Mouse (Mus musculus): Measurements from ENCODE around the gene Prom2.
A peak's percentile ranks its signal among the peaks of the same experiment; 100 is the strongest.

Gene Prom2

DNA sequence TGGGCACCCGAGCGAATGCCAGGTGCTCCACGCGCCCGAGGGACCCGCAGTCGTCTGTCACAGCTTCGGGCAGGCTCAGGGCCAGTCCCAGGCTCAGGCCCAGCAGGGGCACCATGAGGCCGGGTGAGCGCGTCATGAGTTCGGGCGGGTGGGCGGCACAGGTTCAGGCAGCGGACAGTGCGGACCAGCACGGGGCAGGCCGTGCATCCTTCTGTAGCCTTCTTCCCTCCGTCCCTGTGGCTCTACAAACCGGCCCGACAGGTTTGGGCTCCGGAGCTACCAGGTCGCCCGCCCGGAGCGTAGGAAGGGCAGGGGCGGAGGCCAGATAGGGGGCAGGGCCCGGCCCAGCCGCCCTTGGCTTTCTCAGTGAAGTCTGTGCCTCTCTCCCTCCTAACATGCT is at the start of gene Prom2:
Gene Prom2 (minus strand): TSS at position 283 of the 400 bp plus-strand sequence.
- Histone ChIP-seq H3K27me3 (ENCODE audit: insufficient read depth, low read length) (peaks cover 79% of the 10 kb centered on the region), H3K36me3 (ENCODE audit: insufficient read depth, low read length) (no peaks in the 10 kb centered on the region), H3K4me1 (replicated peaks; ENCODE audit: low read depth, low read length) (peaks cover 18% of the 10 kb centered on the region), H3K4me3 (replicated peaks; ENCODE audit: low read length) (peak within 1 kb of the TSS; percentile 75), H3K9me3 (ENCODE audit: low read length) (no peaks in the 10 kb centered on the region)
- TF ChIP-seq CTCF (conservative IDR thresholded peaks at IDR 0.05; ENCODE audit: low read length) (no peak), POU5F1 (IDR thresholded peaks at IDR 0.05; ENCODE audit: borderline replicate concordance, low read length) (no peak), NANOG (IDR thresholded peaks at IDR 0.05; ENCODE audit: borderline replicate concordance, low read length) (no peak)

DNA sequence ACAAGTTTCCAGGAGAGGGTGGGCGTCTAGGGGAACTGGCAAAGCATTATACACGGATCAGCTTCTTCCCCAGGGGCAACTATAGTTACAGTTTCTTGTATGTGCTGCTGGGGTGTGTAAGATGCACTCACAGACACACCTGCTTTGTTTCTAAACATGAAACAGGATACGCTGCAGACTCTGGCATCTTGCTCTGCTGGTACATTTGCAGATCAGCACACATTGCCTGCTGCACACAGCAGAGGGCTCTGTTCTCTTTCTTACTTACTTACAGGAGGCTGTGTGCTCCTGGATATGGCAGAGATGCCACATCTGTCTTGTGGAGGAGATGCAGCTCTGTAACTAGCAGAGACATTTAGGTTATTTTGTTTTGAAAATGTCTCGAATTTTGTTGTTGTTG is 49.6 kb upstream of the Prom2 start:
- Histone ChIP-seq H3K27me3 (ENCODE audit: insufficient read depth, low read length) (no peaks in the 10 kb centered on the region), H3K36me3 (ENCODE audit: insufficient read depth, low read length) (peaks cover 52% of the 10 kb centered on the region), H3K4me1 (replicated peaks; ENCODE audit: low read depth, low read length) (peaks cover 46% of the 10 kb centered on the region), H3K9me3 (ENCODE audit: low read length) (no peaks in the 10 kb centered on the region), H3K4me3 (replicated peaks; ENCODE audit: low read length) (peak overlapping the region; percentile 97)
- TF ChIP-seq CTCF (conservative IDR thresholded peaks at IDR 0.05; ENCODE audit: low read length) (no peak; the same call in 1 of the 2 replicates), NANOG (IDR thresholded peaks at IDR 0.05; ENCODE audit: borderline replicate concordance, low read length) (no peak), POU5F1 (IDR thresholded peaks at IDR 0.05; ENCODE audit: borderline replicate concordance, low read length) (no peak)

DNA sequence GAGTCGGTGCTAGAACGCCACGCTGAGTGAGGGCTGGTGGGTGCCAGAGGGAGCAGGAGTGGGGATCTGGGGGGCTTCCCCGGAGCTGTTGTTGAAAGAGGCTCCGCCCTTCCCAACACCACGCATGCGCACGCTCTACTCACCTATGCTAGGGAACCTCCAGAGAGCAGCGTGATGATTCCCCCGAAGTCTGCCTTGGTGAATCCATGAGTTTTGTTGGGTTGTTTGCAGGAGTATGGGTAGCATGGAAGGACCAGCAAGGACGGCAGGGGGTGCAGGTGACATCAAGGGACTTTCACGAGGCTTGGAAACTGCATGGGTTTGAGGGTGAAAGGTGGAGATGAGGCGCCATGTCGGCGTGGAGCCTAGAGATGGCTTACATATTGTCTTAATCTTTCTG is 48.9 kb upstream of the Prom2 start:
- H3K36me3 ChIP-seq (ENCODE audit: insufficient read depth, low read length): peaks cover 46% of the 10 kb centered on the region
- no peak for TF ChIP-seq CTCF (conservative IDR thresholded peaks at IDR 0.05; ENCODE audit: low read length)
- TF ChIP-seq NANOG (IDR thresholded peaks at IDR 0.05; ENCODE audit: borderline replicate concordance, low read length): no peak
- TF ChIP-seq POU5F1 (IDR thresholded peaks at IDR 0.05; ENCODE audit: borderline replicate concordance, low read length): no peak
- H3K27me3 ChIP-seq (ENCODE audit: insufficient read depth, low read length): no peaks in the 10 kb centered on the region
- peak overlapping the region; percentile 97 for H3K4me3 ChIP-seq (replicated peaks; ENCODE audit: low read length)
- no peaks in the 10 kb centered on the region for H3K9me3 ChIP-seq (ENCODE audit: low read length)
- H3K4me1 ChIP-seq (replicated peaks; ENCODE audit: low read depth, low read length): peaks cover 43% of the 10 kb centered on the region

GRCm38 (mm10) chr2:127588897-127589296 is 47.6 kb upstream of the Prom2 start:
- no peaks in the 10 kb centered on the region for H3K9me3 ChIP-seq (ENCODE audit: low read length)
- TF ChIP-seq NANOG (IDR thresholded peaks at IDR 0.05; ENCODE audit: borderline replicate concordance, low read length): no peak
- no peak for TF ChIP-seq CTCF (conservative IDR thresholded peaks at IDR 0.05; ENCODE audit: low read length)
- no peak for TF ChIP-seq POU5F1 (IDR thresholded peaks at IDR 0.05; ENCODE audit: borderline replicate concordance, low read length)
- peaks cover 3% of the 10 kb centered on the region; the same call in 1 of the 2 replicates for H3K27me3 ChIP-seq (ENCODE audit: insufficient read depth, low read length)
- peaks cover 33% of the 10 kb centered on the region for H3K36me3 ChIP-seq (ENCODE audit: insufficient read depth, low read length)
- H3K4me3 ChIP-seq (replicated peaks; ENCODE audit: low read length): peak overlapping the region; percentile 97
- H3K4me1 ChIP-seq (replicated peaks; ENCODE audit: low read depth, low read length): peaks cover 51% of the 10 kb centered on the region

DNA sequence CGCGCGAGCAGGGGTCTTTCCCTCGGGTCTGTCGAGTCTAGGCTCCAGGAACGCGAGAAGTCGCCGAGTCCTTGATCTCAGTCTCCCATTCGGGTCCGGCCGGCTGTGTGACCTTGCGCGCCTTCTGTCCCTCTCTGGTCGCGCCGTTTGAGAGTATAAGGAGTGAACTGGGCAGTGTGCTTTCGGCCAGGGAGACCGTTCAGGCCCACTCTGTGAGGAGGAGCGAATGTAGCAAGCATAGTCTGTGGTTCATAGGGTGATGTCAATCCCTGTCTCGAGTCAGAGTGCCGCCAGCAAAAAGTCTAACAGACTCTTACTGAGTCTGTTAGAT is 46.2 kb upstream of the Prom2 start:
- no peaks in the 10 kb centered on the region for H3K9me3 ChIP-seq (ENCODE audit: low read length)
- H3K4me3 ChIP-seq (replicated peaks; ENCODE audit: low read length): peak overlapping the region; percentile 97
- peaks cover 19% of the 10 kb centered on the region for H3K36me3 ChIP-seq (ENCODE audit: insufficient read depth, low read length)
- TF ChIP-seq CTCF (conservative IDR thresholded peaks at IDR 0.05; ENCODE audit: low read length) (no peak), NANOG (IDR thresholded peaks at IDR 0.05; ENCODE audit: borderline replicate concordance, low read length) (no peak), POU5F1 (IDR thresholded peaks at IDR 0.05; ENCODE audit: borderline replicate concordance, low read length) (no peak)
- H3K27me3 ChIP-seq (ENCODE audit: insufficient read depth, low read length): peaks cover 3% of the 10 kb centered on the region
- H3K4me1 ChIP-seq (replicated peaks; ENCODE audit: low read depth, low read length): peaks cover 57% of the 10 kb centered on the region

GRCm38 (mm10) chr2:127586694-127587513 is 45.6 kb upstream of the Prom2 start, which contains the start of the genes Zfp661 and Mrps5:
Zfp661 (minus strand) TSS chr2:127587094.
Mrps5 (plus strand) TSS chr2:127587222.
- Histone ChIP-seq H3K36me3 (ENCODE audit: insufficient read depth, low read length) (peaks cover 13% of the 10 kb centered on the region), H3K9me3 (ENCODE audit: low read length) (no peaks in the 10 kb centered on the region), H3K4me3 (replicated peaks; ENCODE audit: low read length) (peak within 1 kb of the TSS; percentile 97), H3K4me1 (replicated peaks; ENCODE audit: low read depth, low read length) (peaks cover 57% of the 10 kb centered on the region), H3K27me3 (ENCODE audit: insufficient read depth, low read length) (peaks cover 3% of the 10 kb centered on the region)
- TF ChIP-seq CTCF (conservative IDR thresholded peaks at IDR 0.05; ENCODE audit: low read length) (no peak), NANOG (IDR thresholded peaks at IDR 0.05; ENCODE audit: borderline replicate concordance, low read length) (no peak), POU5F1 (IDR thresholded peaks at IDR 0.05; ENCODE audit: borderline replicate concordance, low read length) (no peak)

- Histone ChIP-seq H3K36me3 (ENCODE audit: insufficient read depth, low read length) (peaks cover 19% of the 10 kb centered on the region), H3K4me3 (replicated peaks; ENCODE audit: low read length) (peak overlapping the region; percentile 85), H3K4me1 (replicated peaks; ENCODE audit: low read depth, low read length) (peaks cover 38% of the 10 kb centered on the region), H3K27me3 (ENCODE audit: insufficient read depth, low read length) (peaks cover 3% of the 10 kb centered on the region), H3K9me3 (ENCODE audit: low read length) (no peaks in the 10 kb centered on the region)
- TF ChIP-seq POU5F1 (IDR thresholded peaks at IDR 0.05; ENCODE audit: borderline replicate concordance, low read length) (no peak), NANOG (IDR thresholded peaks at IDR 0.05; ENCODE audit: borderline replicate concordance, low read length) (no peak), CTCF (conservative IDR thresholded peaks at IDR 0.05; ENCODE audit: low read length) (no peak)
These were observed 43.2 kb upstream of the Prom2 start for GRCm38 (mm10) chr2:127584436-127584858.

- TF ChIP-seq NANOG (IDR thresholded peaks at IDR 0.05; ENCODE audit: borderline replicate concordance, low read length) (no peak), POU5F1 (IDR thresholded peaks at IDR 0.05; ENCODE audit: borderline replicate concordance, low read length) (no peak), CTCF (conservative IDR thresholded peaks at IDR 0.05; ENCODE audit: low read length) (no peak)
- H3K4me1 ChIP-seq (replicated peaks; ENCODE audit: low read depth, low read length): peaks cover 13% of the 10 kb centered on the region; the same call in 1 of the 2 replicates
These were observed 32.1 kb upstream of the Prom2 start for GRCm38 (mm10) chr2:127573322-127573721.

More at GRCm38 (mm10) chr2:127573322-127573721, 32.1 kb upstream of the Prom2 start:
- Histone ChIP-seq H3K4me3 (replicated peaks; ENCODE audit: low read length) (no peak overlapping the region), H3K9me3 (ENCODE audit: low read length) (no peaks in the 10 kb centered on the region), H3K27me3 (ENCODE audit: insufficient read depth, low read length) (peaks cover 8% of the 10 kb centered on the region), H3K36me3 (ENCODE audit: insufficient read depth, low read length) (peaks cover 27% of the 10 kb centered on the region)
